Mouse (Mus musculus) embryonic facial prominence, embryonic 10.5 days (tissue): ENCODE measurements at regions not wholly inside any gene's neighbourhood (a gene's known extent, or its start where the extent isn't known, plus 50 kb on each side); places are given as distances from the start of the nearest gene placed in this dataset.

Experiments used
- DNase-seq: peaks from one replicate; pipeline ENCODE4 v3.0.0-alpha.2; 2017; ENCODE audit warnings: low spot score
- H3K27ac ChIP-seq: fragments of 300-500 bp; sonication (generic); replicated peaks from 2 replicates; pipeline ENCODE4 v1.5.1; 2016; ENCODE audit warnings: mild to moderate bottlenecking
- H3K27me3 ChIP-seq: fragments of 300-500 bp; sonication (generic); replicated peaks from 2 replicates; pipeline ENCODE4 v1.6.1; 2016; ENCODE audit warnings: low read depth, mild to moderate bottlenecking; ENCODE audit not compliant: poor library complexity, severe bottlenecking
- H3K36me3 ChIP-seq: fragments of 300-500 bp; sonication (generic); replicated peaks from 2 replicates; pipeline ENCODE4 v1.6.1; 2016; ENCODE audit warnings: mild to moderate bottlenecking, moderate library complexity
- H3K4me1 ChIP-seq: fragments of 300-500 bp; sonication (generic); 2 replicates; pipeline ENCODE4 v1.6.1; 2016
- H3K4me3 ChIP-seq: fragments of 300-500 bp; sonication (generic); 2 replicates; pipeline ENCODE4 v1.5.1; 2016; ENCODE audit warnings: mild to moderate bottlenecking, moderate library complexity
- H3K9me3 ChIP-seq: fragments of 300-500 bp; sonication (generic); 2 replicates; pipeline ENCODE4 v1.6.1; 2016; ENCODE audit warnings: mild to moderate bottlenecking
- WGBS: fragments of 180-500 bp; shearing (Covaris S2); methylation state at CpG from one replicate; pipeline ENCODE4 v1.1.7; 2016; 5-methylcytosine and 5-hydroxymethylcytosine counted together

- no peak for DNase-seq
- 82% methylated on average over 6 of the region's 6 CpGs for WGBS
- H3K4me1 ChIP-seq: peaks cover 4% of the 10 kb centered on the region; the same call in 1 of the 2 replicates
- no peak overlapping the region for H3K4me3 ChIP-seq
- no peaks in the 10 kb centered on the region for H3K9me3 ChIP-seq
- H3K36me3 ChIP-seq: no peaks in the 10 kb centered on the region
- H3K27ac ChIP-seq: no peak overlapping the region
- no peaks in the 10 kb centered on the region for H3K27me3 ChIP-seq
These were observed 365.3 kb downstream of the Pbx1 start for GRCm38 (mm10) chr1:168066810-168067209.

DNA sequence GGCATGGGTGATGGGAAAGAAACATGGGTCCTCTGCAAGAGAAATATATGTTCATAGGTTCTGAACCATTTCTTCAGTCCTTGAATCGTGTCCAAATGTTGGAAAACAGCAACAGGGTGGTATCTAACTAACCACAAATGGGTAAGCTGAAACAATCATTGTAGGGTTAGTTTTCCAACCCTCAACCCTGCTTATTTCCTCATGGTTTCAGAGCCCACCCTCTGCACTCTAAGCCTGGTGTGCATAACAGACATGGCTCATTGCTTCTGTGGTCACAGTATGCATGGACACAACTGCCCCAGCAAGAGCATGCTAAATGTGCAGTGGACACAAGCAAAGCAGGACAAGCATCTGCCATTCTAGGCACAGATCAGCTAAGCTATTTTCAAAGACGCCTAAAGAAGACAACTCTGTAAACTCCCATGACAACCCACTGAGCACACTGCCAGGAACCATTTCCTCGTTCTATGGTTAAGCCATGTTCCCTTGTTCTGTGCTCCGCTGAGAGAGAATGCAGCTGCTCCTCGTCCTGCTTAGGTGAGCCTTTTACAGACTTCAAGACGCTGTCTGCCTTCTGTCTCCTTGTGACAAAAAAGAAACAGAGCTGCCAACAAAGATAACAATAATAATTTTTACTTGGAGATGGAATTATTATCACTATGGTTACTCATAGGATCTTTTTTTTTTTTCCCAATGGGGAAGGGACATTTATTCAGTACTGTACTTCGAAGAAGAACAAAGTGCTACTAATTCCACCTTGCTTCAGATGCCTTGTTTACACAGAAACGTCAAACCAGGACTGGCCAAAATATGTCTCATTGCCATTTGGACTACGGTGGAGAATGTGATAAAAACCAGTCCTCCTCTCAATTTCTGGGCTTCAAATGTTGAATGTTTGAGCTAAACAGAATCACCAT lies 363.8 kb downstream of the Pbx1 start:
- DNase-seq: no peak
- Histone ChIP-seq H3K27me3 (no peaks in the 10 kb centered on the region), H3K4me1 (peaks cover 4% of the 10 kb centered on the region; the same call in 1 of the 2 replicates), H3K27ac (no peak overlapping the region), H3K4me3 (no peak overlapping the region), H3K9me3 (no peaks in the 10 kb centered on the region), H3K36me3 (no peaks in the 10 kb centered on the region)
- WGBS: 81% methylated on average over 9 of the region's 9 CpGs

GRCm38 (mm10) chr1:168068920-168069590 lies 363.0 kb downstream of the Pbx1 start:
- H3K27me3 ChIP-seq: no peaks in the 10 kb centered on the region
- WGBS: 90% methylated on average over 1 of the region's 1 CpGs
- no peak for DNase-seq
- H3K27ac ChIP-seq: no peak overlapping the region
- H3K36me3 ChIP-seq: no peaks in the 10 kb centered on the region
- no peaks in the 10 kb centered on the region for H3K9me3 ChIP-seq
- peaks cover 4% of the 10 kb centered on the region; the same call in 1 of the 2 replicates for H3K4me1 ChIP-seq
- H3K4me3 ChIP-seq: no peak overlapping the region
